Mouse (Mus musculus) thymus, adult 2 months (tissue): Measurements from ENCODE around the gene Kalrn.

Experiments used
- CTCF ChIP-seq: fragments of 200-500 bp; IDR thresholded peaks from 2 replicates; pipeline ENCODE4 v1.5.1; 2012; ENCODE audit warnings: mild to moderate bottlenecking, control low read depth, low read length, moderate library complexity, borderline replicate concordance; ENCODE audit not compliant: control insufficient read depth, poor library complexity, insufficient read depth; ENCODE audit errors: extremely low read depth
- POLR2A ChIP-seq: fragments of 200-500 bp; IDR thresholded peaks from 2 replicates; pipeline ENCODE4 v1.6.1; 2012; ENCODE audit warnings: mild to moderate bottlenecking, low read length, control low read depth, moderate library complexity; ENCODE audit not compliant: control insufficient read depth, poor library complexity, insufficient read depth; ENCODE audit errors: extremely low read depth

GRCm38 (mm10) chr16:33922111-33923000 is 651.0 kb downstream of the Kalrn start:
- no peak for TF ChIP-seq CTCF
- no peak for TF ChIP-seq POLR2A
